Mouse (Mus musculus): ENCODE results near the gene Ggt7. TPM values are rescaled to one million over a fixed set of nuclear protein-coding genes. Genes with fewer than 3 reads are reported as not detected.
"Not testable (repeated sequence)": the region's sequence is repeated elsewhere in the genome, so short reads cannot be mapped to it uniquely, and the experiment has no call there.

Gene Ggt7
- polyA plus RNA-seq, 1 experiment from 2014 or later = 3.6 TPM

GRCm38 (mm10) chr2:155512479-155512878 lies 5.6 kb downstream of the Ggt7 start:
- peak; percentile 70 for DNase-seq (ENCODE audit: low spot score)

DNA sequence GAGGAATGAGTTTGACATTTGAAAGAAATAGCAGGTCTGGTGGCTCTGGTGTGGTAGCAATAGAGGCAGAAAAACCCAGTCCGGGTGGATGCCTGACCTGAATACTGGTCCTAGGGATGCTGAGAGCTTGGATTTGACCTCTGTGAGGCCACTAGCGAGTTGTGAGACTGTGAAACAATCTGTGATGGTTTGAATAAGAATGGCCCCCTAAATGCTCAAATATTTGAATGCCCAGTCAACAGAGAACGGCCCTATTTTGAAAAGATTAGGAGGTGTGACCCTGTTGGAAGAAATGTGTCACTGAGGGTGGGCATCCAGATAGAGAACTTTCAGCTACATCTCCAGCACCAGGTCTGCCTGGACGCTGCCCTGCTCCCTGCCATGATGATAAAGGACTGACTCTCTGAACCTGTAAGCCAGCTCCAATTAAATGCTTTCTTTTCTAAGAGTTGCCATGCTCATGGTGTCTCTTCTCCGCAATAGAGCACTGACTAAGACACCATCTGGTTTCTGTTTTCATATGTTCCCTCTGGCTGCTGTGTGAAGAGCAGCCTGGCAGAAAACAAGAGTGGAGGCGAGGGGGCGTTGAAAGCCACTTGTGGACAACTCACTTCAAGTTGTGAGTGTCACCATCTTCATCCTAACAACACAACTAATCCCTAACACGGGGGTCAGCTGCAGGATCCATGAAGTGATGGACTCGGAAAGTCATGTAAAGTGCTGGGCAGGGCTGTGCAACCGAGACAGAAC lies 10.1 kb downstream of the Ggt7 start:
- DNase-seq (ENCODE audit: low spot score) = no peak

GRCm38 (mm10) chr2:155505811-155506210 lies 12.2 kb downstream of the Ggt7 start:
- DNase-seq (ENCODE audit: low spot score) = no peak

DNA sequence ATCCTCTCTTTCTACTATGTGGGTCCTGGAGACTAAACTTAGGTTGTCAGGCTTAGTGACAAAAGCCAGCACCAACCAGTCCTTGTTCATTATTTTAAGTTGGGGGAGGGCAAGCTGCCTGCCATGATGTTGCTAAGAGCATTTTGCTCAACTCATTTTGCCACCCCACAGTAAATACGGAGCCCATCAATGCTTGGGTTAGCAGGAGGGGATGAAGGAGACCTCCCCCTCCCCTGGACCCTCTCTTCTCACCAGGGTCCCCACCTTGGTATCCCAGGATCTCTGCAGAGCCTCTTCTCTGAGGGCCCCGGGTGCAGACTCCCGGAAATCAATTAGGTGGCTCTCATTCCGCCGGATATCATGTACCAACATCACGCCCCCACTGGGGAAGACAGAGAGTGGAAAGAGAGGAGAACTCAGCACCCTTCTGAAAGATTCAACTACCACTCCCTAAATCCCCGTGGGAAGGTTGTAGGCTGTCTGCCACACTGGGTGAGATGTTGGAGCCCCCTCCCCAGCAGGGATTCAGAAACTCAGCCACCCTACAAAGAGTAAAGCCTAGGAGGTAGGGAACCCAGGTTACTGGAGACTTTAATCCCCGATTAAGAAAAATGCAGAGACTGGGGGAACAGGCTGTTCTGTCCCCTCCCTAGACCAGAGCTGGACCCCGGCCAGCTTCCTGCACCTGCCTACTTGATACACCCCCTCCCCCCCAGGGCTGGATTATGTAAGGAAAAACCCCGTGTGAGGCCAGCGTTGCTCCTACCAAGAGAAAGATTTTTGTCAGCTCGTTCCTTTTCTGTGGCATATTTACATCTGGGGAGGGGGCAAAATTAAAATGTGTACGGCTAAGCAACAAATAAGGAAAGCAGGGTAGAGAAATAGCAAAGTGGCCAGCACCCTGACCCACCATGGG lies 13.3 kb downstream of the Ggt7 start:
- DNase-seq (ENCODE audit: low spot score) = no peak

DNA sequence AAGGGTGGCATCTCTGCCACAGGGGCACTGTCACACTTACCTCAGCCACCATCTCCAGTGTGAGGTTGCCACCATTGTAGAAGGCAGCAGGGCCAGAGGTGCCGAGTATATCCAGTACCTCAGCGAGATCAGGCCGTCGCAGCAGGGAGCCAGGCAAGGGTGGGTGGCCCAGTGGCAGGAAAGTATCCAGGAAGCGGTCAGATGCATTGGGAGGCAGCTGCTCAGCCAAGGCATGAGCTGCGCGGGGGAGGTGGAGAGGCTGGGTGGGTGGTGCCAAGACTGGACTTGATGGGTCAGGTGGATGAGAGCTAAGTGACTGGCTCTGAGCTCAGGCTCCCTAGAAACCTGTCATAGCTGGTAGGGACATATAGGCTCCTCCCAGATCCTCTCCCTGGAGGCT lies 15.4 kb downstream of the Ggt7 start:
- no peak for DNase-seq (ENCODE audit: low spot score)

GRCm38 (mm10) chr2:155490998-155491397 lies 27.0 kb downstream of the Ggt7 start:
- DNase-seq (ENCODE audit: low spot score) = no peak

GRCm38 (mm10) chr2:155482021-155482420 lies 36.0 kb downstream of the Ggt7 start:
- DNase-seq (ENCODE audit: low spot score) = peak; percentile 72

GRCm38 (mm10) chr2:155473570-155474088 lies 44.4 kb downstream of the Ggt7 start, which contains the start of gene Ncoa6:
TSS of gene Ncoa6 (minus strand) at chr2:155473894.
- peak; percentile 84 for DNase-seq (ENCODE audit: low spot score)

DNA sequence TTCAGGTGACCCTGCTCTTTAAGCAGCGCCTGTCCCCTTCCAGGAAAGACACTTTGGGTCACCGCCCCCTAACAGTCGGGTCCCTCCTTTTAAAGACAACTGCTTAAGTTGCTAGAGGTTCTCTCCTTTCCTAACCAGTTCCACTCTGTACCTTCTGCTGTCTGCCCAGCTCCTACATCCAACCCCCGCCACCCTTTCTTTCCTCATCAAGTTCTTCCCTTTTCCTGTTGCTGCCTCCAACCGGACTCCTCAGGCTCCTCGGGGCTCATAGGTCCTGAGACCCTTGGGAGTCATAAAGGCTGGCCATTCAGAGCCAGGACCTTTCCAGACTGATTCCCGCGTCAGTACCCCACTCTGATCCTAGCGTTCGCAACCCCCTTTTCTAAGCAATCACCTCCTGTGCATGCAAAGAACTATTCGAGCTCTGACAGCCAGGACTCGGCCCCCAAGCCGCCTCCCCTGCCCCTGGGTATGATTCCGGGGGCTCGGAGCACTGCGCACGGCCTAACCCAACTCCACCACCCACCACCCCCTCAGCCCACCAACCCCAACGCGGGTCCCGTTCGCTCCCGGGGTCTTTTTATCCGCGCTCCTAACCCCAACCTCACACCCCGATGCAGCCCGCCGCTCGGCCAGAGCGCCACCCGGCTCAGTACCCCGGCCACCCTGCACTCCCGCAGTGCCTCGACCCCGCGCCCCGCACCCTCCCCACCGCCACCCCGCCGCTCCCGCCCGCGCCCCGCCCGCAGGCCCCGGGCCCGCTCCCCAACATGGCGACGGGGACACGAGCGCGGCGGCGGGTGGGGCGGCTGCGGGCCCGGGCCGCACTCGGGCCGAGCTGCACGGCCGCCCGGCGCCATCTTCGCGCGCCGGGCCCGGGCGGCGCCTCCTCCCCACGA lies 45.1 kb downstream of the Ggt7 start:
- DNase-seq (ENCODE audit: low spot score) = peak; percentile 36

GRCm38 (mm10) chr2:155466861-155467260 lies 51.2 kb downstream of the Ggt7 start:
- no peak for DNase-seq (ENCODE audit: low spot score)

GRCm38 (mm10) chr2:155453591-155453990 lies 64.4 kb downstream of the Ggt7 start:
- DNase-seq (ENCODE audit: low spot score) = no peak

DNA sequence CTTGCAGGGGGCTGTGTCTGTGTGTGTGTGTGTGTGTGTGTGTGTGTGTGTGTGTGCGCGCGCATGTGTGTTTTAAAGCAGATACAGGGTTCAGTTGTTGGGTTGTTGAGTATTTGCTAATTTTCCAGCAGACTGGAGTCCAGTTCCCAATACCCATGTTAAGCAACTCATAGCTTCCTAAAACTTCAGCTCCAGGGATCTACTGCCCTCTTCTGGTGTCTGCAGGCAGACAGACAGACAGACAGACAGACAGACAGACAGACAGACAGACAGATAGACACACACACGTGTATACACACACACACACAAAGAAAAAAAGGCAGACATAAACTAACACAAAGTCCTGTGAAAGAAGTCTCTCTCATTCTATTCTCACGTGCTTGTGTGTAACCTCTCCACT lies 66.8 kb downstream of the Ggt7 start:
- DNase-seq (ENCODE audit: low spot score) = no peak

DNA sequence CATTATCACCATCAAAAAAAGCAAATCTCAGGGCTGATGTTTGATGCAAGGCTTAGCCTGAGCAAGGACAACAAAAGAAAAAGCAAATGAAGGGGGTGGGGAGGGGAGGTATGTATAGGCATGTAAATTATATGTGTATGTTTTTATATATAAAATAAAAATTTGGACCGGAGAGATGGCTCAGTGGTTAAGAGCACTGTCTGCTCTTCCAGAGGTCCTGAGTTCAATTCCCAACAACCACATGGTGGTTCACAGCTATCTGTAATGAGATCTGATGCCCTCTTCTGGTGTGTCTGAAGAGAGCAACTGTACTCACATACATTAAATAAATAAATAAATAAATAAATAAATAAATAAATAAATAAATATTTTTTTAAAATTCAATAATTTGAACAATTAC lies 70.1 kb downstream of the Ggt7 start:
- not testable (repeated sequence) for DNase-seq (ENCODE audit: low spot score)

DNA sequence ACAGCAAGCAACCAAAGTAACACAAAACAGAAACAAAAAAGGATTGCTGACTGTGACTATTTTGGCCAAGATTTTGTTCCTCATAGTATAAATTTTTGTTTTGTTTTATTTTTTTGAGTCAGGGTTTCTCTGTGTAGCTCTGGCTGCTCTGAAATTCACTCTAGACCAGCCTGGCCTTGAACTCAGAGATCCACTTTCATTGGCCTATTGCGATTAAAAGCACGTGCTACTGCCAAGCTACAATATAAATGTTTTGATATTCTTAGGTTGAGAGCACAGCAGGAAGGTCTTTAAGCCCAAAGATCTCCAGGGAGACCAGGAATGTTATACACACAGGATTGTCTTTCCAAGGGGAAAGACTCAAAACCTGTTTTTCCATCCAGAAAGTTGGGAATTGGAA lies 74.6 kb downstream of the Ggt7 start:
- no peak for DNase-seq (ENCODE audit: low spot score)

GRCm38 (mm10) chr2:155442916-155443315 lies 75.1 kb downstream of the Ggt7 start:
- no peak for DNase-seq (ENCODE audit: low spot score)

Other genes starting within 250 kb of the Ggt7 start
- 74.0 and 84.3 TPM in 2 replicates for gene Map1lc3a, start 241.9 kb downstream of the Ggt7 start, polyA plus RNA-seq (2015; fragmentation: Nextera tagmentation; extraction: Ambion mirVana)
- gene Pigu, start 160.8 kb downstream of the Ggt7 start, polyA plus RNA-seq (2015; fragmentation: Nextera tagmentation; extraction: Ambion mirVana) = 30.7 and 39.2 TPM in 2 replicates
- gene Trp53inp2, start 137.2 kb downstream of the Ggt7 start, polyA plus RNA-seq (2015; fragmentation: Nextera tagmentation; extraction: Ambion mirVana) = 6.9 and 9.6 TPM in 2 replicates
- 14.9 and 17.7 TPM in 2 replicates for gene Ncoa6, start 44.3 kb downstream of the Ggt7 start, polyA plus RNA-seq (2015; fragmentation: Nextera tagmentation; extraction: Ambion mirVana)
- gene Acss2, start 289 bp downstream of the Ggt7 start, polyA plus RNA-seq (2015; fragmentation: Nextera tagmentation; extraction: Ambion mirVana) = 29.8 and 35.7 TPM in 2 replicates
- gene Gss, start 74.6 kb upstream of the Ggt7 start, polyA plus RNA-seq (2015; fragmentation: Nextera tagmentation; extraction: Ambion mirVana) = 29.4 and 33.8 TPM in 2 replicates
- gene Myh7b, start 93.0 kb upstream of the Ggt7 start, polyA plus RNA-seq (2015; fragmentation: Nextera tagmentation; extraction: Ambion mirVana) = 0.17 and 0.18 TPM in 2 replicates
- 191 and 217 TPM in 2 replicates for gene Trpc4ap, start 174.1 kb upstream of the Ggt7 start, polyA plus RNA-seq (2015; fragmentation: Nextera tagmentation; extraction: Ambion mirVana)
- gene Edem2, start 211.2 kb upstream of the Ggt7 start, polyA plus RNA-seq (2015; fragmentation: Nextera tagmentation; extraction: Ambion mirVana) = 49.2 and 50.8 TPM in 2 replicates
- gene Gm17581, start 217.6 kb upstream of the Ggt7 start, polyA plus RNA-seq (2015; fragmentation: Nextera tagmentation; extraction: Ambion mirVana) = not detected in 2 replicates
- 3.3 and 4.4 TPM in 2 replicates for gene Procr, start 232.9 kb upstream of the Ggt7 start, polyA plus RNA-seq (2015; fragmentation: Nextera tagmentation; extraction: Ambion mirVana)